Mouse (Mus musculus) hindbrain, embryonic 14.5 days (tissue): Measurements from ENCODE around the gene Alox12. TPM values are rescaled to one million over a fixed set of nuclear protein-coding genes. Genes with fewer than 3 reads are reported as not detected.

ENCODE experiments used
- ATAC-seq: fragments of 200-750 bp; cut with Nextera tagmentation; 2 replicates; pipeline ENCODE4 v1.8.0; 2017; ENCODE audit warnings: moderate number of reproducible peaks, mild to moderate bottlenecking, moderate TSS enrichment, moderate library complexity; ENCODE audit not compliant: low FRiP score
- DNase-seq: peaks from one replicate; pipeline ENCODE4 v3.0.0-alpha.2; 2015; ENCODE audit warnings: low spot score
- H3K27ac ChIP-seq: fragments of 300-500 bp; sonication (generic); 2 replicates; pipeline ENCODE4 v1.5.1; 2014; ENCODE audit warnings: mild to moderate bottlenecking, moderate library complexity
- H3K27me3 ChIP-seq: fragments of 300-500 bp; sonication (generic); 2 replicates; pipeline ENCODE4 v1.6.1; 2014; ENCODE audit warnings: mild to moderate bottlenecking, low read length, mixed read lengths; ENCODE audit not compliant: control insufficient read depth, insufficient read depth
- H3K36me3 ChIP-seq: fragments of 300-500 bp; sonication (generic); replicated peaks from 2 replicates; pipeline ENCODE4 v1.6.1; 2014; ENCODE audit not compliant: control insufficient read depth, insufficient read depth
- H3K4me1 ChIP-seq: fragments of 300-500 bp; sonication (generic); replicated peaks from 2 replicates; pipeline ENCODE4 v1.6.1; 2014; ENCODE audit warnings: antibody characterized with exemption, low read length, mixed read lengths; ENCODE audit not compliant: control insufficient read depth, insufficient read depth
- H3K4me2 ChIP-seq: fragments of 300-500 bp; sonication (generic); replicated peaks from 2 replicates; pipeline ENCODE4 v1.6.1; 2014; ENCODE audit warnings: mild to moderate bottlenecking, moderate library complexity
- H3K4me3 ChIP-seq: fragments of 300-500 bp; sonication (generic); replicated peaks from 2 replicates; pipeline ENCODE4 v1.5.1; 2014; ENCODE audit warnings: mild to moderate bottlenecking, low read length
- H3K9ac ChIP-seq: fragments of 300-500 bp; sonication (generic); 2 replicates; pipeline ENCODE4 v1.6.1; 2014
- H3K9me3 ChIP-seq: fragments of 300-500 bp; sonication (generic); 2 replicates; pipeline ENCODE4 v1.6.1; 2016; ENCODE audit warnings: low read length; ENCODE audit not compliant: control insufficient read depth
- WGBS: fragments of 180-500 bp; shearing (Covaris S2); extraction: QIAGEN DNeasy Blood & Tissue Kit; methylation state at CpG from one replicate; pipeline ENCODE4 v1.1.7; 2014; 5-methylcytosine and 5-hydroxymethylcytosine counted together
- polyA plus RNA-seq: library from polyadenylated mRNA; unstranded; fragments of >200 nt; fragmentation: Nextera tagmentation; extraction: Ambion mirVana; gene quantifications from 2 replicates; pipeline ENCODE4 v1.2.1, GENCODE M21; 2014

The Alox12 gene
- polyA plus RNA-seq, 1 experiment from 2014 or later: 2.1 TPM

DNA sequence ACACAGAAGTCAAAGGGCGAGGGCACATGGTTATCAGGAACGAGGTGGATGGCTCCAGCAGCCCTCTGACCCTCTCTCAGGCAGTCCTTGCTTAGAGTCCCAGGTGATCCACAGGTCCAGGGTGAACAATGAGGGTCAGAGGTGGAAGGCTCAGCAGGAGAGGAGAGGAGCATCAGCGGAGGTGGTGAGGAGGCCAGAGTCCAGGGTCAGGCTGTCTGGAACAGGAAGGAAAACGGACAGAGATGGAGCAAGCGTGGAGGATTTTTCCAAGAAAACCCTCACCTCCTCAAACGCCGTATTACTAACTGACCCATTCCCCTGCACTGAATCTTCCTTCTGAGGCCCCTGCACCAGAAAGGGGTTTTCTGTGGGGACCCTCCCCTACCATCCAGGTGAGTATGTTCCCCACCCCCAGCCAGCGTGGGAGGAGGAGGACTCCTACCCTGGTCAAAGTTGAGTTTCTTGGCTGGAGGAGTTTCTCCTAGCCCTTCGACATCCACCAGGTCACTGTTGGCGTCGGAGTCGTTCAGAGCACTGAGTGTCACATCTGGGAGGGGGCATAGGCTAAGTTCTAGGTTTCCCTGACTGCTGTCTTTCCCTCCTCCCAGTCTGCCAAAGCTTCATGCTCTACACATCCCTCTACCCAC lies 19.8 kb downstream of the Alox12 start:
- Histone ChIP-seq H3K27me3 (peaks cover 8% of the 10 kb centered on the region; the same call in 1 of the 2 replicates), H3K9me3 (no peaks in the 10 kb centered on the region), H3K9ac (no peak overlapping the region), H3K4me2 (no peak overlapping the region), H3K4me1 (peaks cover 34% of the 10 kb centered on the region), H3K27ac (no peak overlapping the region), H3K4me3 (no peak overlapping the region), H3K36me3 (peaks cover 19% of the 10 kb centered on the region)
- no peak for ATAC-seq
- WGBS: 93% methylated on average over 12 of the region's 12 CpGs
- DNase-seq: no peak

DNA sequence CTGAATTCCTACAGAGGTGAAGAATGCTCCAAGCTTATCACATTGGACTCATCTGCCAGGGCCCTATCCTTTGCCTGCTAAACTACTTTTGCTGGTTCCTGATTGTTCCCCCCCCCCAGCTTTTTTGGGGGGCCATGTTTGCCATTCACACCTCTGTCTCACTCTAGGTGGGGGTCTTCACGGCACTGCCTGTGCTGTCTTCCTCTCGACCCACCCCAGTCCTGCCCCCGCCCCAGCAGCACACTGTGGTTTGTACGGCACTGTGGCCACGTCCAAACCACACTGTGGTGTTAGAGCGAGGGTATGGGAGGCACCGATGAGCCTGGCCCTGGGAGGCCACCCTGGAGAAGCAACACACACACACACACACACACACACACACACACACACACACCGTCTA lies 20.7 kb downstream of the Alox12 start:
- Histone ChIP-seq H3K4me1 (peaks cover 33% of the 10 kb centered on the region), H3K4me3 (no peak overlapping the region), H3K9ac (no peak overlapping the region), H3K4me2 (no peak overlapping the region), H3K36me3 (peaks cover 19% of the 10 kb centered on the region), H3K27ac (no peak overlapping the region), H3K9me3 (no peaks in the 10 kb centered on the region), H3K27me3 (peaks cover 17% of the 10 kb centered on the region)
- 89% methylated on average over 8 of the region's 8 CpGs for WGBS
- ATAC-seq (no peak), DNase-seq (no peak)

DNA sequence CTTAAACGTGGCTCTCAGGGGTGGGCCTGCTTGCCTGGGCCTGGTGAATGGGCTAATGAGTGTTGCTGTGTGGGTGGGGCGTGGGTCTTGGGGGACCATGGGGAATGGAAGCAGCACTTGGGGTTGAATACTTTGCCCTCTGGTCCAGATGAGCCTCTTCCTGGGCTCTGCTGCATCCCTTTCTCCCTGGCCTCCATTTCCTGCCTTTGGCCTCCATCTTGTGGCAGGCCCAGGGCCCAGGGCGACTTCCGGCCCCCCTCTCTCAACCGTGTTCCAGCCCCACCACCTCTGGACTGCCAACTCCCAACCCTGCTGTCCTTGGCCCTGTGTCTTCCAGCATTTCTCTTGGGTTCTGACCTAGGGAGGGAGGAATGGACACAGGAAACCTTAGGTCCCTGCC lies 21.1 kb downstream of the Alox12 start:
- peaks cover 34% of the 10 kb centered on the region for H3K4me1 ChIP-seq
- ATAC-seq (no peak), DNase-seq (no peak)
- H3K4me3 ChIP-seq: no peak overlapping the region
- no peak overlapping the region for H3K9ac ChIP-seq
- H3K36me3 ChIP-seq: peaks cover 19% of the 10 kb centered on the region
- peaks cover 22% of the 10 kb centered on the region for H3K27me3 ChIP-seq
- H3K9me3 ChIP-seq: no peaks in the 10 kb centered on the region
- WGBS: 64% methylated on average over 5 of the region's 5 CpGs
- no peak overlapping the region for H3K4me2 ChIP-seq
- H3K27ac ChIP-seq: no peak overlapping the region

DNA sequence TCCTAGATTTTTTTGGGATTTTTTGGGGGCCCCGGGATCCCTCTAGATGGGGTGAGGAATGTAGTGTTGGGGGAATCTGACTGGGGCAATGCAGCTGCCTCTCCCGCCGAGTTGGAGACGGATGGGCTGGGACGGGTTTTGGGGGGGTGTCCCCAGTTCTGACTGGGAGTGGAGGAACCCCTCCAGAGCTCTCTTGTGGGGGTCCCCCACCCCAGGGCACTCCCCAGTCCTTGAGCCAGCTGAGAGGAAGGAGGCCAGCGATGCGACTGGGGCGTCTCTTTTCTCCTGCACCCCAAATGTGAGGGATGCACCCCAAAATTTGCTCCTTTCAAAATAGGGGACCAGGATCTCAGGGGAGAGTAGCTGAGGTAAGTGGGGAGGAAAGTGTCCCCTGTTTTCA lies 22.1 kb downstream of the Alox12 start:
- peaks cover 27% of the 10 kb centered on the region for H3K4me1 ChIP-seq
- peak overlapping the region; percentile 22; the same call in 1 of the 2 replicates for H3K4me3 ChIP-seq
- DNase-seq: no peak

DNA sequence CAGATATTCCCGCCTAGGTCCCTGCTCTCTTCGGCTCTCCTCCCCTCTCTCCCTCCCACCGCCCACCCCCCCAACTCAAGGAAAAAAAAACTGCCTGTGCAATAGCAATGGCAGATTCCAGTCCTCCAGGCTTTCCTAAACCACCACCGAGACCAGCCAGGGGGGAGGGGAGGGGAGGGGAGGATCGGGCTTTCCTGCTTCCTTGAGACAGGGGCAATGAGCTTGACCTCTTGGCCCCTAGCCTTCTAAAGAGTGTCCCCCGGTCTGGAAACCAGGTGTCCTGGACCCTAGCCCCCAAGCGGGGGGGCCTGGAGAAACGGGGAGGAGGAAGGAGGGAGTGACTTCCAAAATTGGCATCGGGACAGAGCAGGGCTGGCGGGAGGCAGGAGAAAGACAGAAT lies 22.6 kb downstream of the Alox12 start:
- Histone ChIP-seq H3K4me2 (peak overlapping the region; percentile 50), H3K9ac (peak overlapping the region; percentile 48), H3K4me1 (peaks cover 26% of the 10 kb centered on the region), H3K36me3 (peaks cover 19% of the 10 kb centered on the region), H3K27me3 (peaks cover 37% of the 10 kb centered on the region), H3K9me3 (no peaks in the 10 kb centered on the region), H3K4me3 (peak overlapping the region; percentile 22; the same call in 1 of the 2 replicates), H3K27ac (no peak overlapping the region)
- ATAC-seq (no peak), DNase-seq (no peak)
- WGBS: 8% methylated on average over 9 of the region's 10 CpGs

More for the DNA sequence above, 22.1 kb downstream of the Alox12 start:
- 36% methylated on average over 8 of the region's 8 CpGs for WGBS
- no peak for ATAC-seq
- Histone ChIP-seq H3K4me2 (peak overlapping the region; percentile 50), H3K36me3 (peaks cover 19% of the 10 kb centered on the region), H3K27ac (no peak overlapping the region), H3K9ac (peak overlapping the region; percentile 48), H3K9me3 (no peaks in the 10 kb centered on the region), H3K27me3 (peaks cover 32% of the 10 kb centered on the region)

DNA sequence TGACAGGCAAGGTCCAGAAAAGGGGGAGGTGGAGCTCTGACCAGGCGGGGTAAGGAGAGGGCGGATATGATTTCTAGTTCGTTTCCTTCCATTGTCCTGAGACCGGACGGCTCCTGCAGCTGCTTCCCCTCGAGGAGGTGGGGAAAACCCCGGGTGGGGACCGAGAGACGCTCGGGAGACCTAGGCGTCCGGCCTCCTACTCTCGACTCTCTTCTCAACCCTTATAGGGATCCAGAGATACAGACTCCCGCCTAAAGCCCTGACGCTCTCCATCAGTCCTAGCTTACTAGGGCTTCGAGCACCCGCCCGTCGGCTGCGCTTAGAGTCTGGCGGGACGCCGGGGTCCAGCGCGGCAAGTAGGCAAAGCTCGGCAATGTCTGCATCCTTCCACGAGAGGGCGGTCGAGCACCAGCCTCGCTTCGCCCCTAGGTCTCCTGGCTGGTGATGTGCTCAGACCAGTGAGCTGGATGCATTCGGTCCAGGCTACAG lies 24.9 kb downstream of the Alox12 start:
- peaks cover 28% of the 10 kb centered on the region; the same call in 1 of the 2 replicates for H3K4me1 ChIP-seq
- H3K9me3 ChIP-seq: no peaks in the 10 kb centered on the region
- H3K27me3 ChIP-seq: peaks cover 59% of the 10 kb centered on the region
- WGBS: 1% methylated on average over 32 of the region's 32 CpGs
- H3K4me3 ChIP-seq: 0 out of 2 replicates have a peak overlapping the region, but pooled peaks have one; percentile 4
- no peak overlapping the region for H3K9ac ChIP-seq
- ATAC-seq (peak; percentile 34), DNase-seq (peak; percentile 84)
- peaks cover 12% of the 10 kb centered on the region for H3K36me3 ChIP-seq
- no peak overlapping the region for H3K27ac ChIP-seq
- H3K4me2 ChIP-seq: peak overlapping the region; percentile 49

DNA sequence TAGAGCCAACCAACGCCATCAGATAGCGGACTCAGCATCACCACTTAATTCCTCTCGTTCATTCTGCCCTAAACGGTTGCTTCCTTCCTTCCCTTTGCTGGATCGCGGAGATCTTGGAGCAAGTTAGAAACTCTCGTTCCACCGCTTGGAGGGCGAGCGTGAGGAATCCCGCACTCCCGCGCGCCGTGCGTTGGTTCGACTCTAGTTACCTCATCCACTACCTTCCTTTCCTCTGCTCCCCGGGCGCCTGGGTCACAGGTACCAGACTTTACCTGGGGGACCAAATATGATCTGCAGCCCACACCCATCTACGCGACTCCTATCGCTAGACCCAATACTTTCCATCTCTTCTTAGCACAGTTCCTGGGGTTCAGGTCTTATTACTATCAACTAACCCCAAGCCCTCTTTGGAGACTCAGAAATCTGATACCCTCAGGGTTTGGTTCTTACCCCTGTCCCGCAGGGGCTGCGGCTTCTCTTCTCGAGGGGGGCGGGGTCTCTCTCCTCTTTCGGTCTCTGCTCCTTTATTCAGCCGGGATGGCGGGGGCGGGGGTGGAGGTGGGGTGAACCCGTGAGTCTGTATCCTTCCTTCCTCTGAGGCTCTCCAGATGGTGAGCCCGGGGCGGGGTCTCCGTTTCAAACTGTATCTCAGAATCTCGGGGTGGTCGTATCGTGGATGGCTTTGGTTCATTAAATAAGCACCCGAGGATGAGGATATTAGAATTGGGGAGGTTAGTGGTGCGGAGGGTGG lies 25.7 kb downstream of the Alox12 start, which contains the start of gene Bcl6b:
Gene Bcl6b, minus strand, starts transcription at position 539 of the 751 bp plus-strand sequence.
- Histone ChIP-seq H3K9ac (peak within 1 kb of the TSS; percentile 12; the same call in 1 of the 2 replicates), H3K27ac (no peak within 1 kb of the TSS), H3K36me3 (peaks cover 4% of the 10 kb centered on the region; the same call in 1 of the 2 replicates), H3K4me2 (peak within 1 kb of the TSS; percentile 49), H3K4me1 (peaks cover 28% of the 10 kb centered on the region; the same call in 1 of the 2 replicates), H3K9me3 (no peaks in the 10 kb centered on the region), H3K27me3 (peaks cover 68% of the 10 kb centered on the region), H3K4me3 (peak within 1 kb of the TSS; percentile 24)
- DNase-seq (no peak), ATAC-seq (no peak)
- WGBS: 4% methylated on average over 39 of the region's 39 CpGs

DNA sequence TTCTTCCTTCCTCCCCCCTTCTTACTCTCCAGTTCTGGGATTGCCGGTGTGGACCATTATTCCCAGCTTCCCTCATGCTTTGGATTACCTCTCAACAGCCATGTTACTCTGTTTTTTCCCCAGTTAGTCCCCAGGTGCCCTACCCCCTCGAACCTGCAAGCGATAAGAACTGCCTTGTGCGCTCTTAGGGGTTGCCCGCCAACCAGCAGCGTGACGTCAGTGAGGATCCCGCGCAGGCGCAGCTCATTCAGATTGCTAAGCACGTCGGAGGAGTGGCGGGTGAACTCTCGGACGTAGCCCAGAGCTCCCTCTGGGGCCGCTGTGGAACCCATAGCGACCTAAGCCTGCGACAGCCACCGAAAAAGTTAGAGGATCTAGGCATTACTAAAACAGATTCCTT lies 26.3 kb downstream of the Alox12 start:
- Histone ChIP-seq H3K4me2 (peak overlapping the region; percentile 49), H3K36me3 (no peaks in the 10 kb centered on the region), H3K9ac (peak overlapping the region; percentile 12; the same call in 1 of the 2 replicates), H3K27ac (no peak overlapping the region), H3K4me3 (peak overlapping the region; percentile 24), H3K9me3 (no peaks in the 10 kb centered on the region), H3K4me1 (peaks cover 28% of the 10 kb centered on the region; the same call in 1 of the 2 replicates), H3K27me3 (peaks cover 73% of the 10 kb centered on the region)
- ATAC-seq (peak; percentile 38; the same call in 1 of the 2 replicates), DNase-seq (peak; percentile 81)
- WGBS: 1% methylated on average over 19 of the region's 19 CpGs

DNA sequence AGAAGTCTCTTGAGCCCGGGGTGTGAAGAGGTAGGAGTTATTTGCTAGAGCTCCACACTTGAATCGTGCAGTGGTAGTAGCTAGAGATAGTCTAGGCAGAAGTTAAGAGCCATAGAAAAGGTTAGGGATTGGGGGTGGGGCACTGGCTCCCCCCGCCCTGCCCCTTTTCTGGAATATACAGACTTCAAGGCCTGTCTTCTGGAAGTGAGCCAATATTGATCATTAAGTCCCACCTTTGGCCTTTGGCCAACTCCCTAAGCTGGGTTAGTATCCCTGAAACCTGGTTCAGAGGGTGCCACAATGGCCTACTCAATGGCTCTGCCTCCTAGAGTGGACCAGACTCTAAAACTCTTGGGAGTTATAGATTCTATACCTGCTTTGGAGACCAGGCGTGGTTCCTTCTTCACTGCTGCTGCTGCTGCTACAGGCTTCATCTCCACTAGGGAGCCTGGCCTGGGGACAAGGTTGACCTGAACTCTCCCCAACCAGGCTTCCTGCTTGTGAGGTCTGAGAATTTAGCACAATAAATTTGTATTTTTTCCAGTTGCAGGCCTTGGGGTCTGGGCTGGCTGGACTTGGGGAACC lies 27.4 kb downstream of the Alox12 start:
- H3K36me3 ChIP-seq: no peaks in the 10 kb centered on the region
- 86% methylated on average over 4 of the region's 4 CpGs for WGBS
- H3K4me1 ChIP-seq: peaks cover 24% of the 10 kb centered on the region; the same call in 1 of the 2 replicates
- no peak for DNase-seq
- ATAC-seq: no peak
- no peak overlapping the region for H3K9ac ChIP-seq
- peak overlapping the region; percentile 49 for H3K4me2 ChIP-seq
- peaks cover 73% of the 10 kb centered on the region for H3K27me3 ChIP-seq
- no peak overlapping the region; the same call in 1 of the 2 replicates for H3K4me3 ChIP-seq
- no peaks in the 10 kb centered on the region for H3K9me3 ChIP-seq
- no peak overlapping the region for H3K27ac ChIP-seq
